In genomic region chr1:133276983-133277382, GRCm38 (mm10) we compare ENCODE assay signal across 25 mouse cellular contexts. TPM values are rescaled to one million over a fixed set of nuclear protein-coding genes. Genes with fewer than 3 reads are reported as not detected.
DNase-seq lines count a peak whose midpoint lies in the region; ATAC-seq and TF ChIP-seq lines count a peak whose summit lies in the region.
"Had no signal": no experiment of that assay in that cellular context is flagged by ENCODE, and none has a peak within 500 bp of the region (broad histone marks: within the 10 kb centered on the region; RNA-seq: fewer than 3 reads in every experiment).

No protein-coding gene starts in this region.

- no peak for TF ChIP-seq EP300 in liver, postnatal 0 days (IDR thresholded peaks at IDR 0.05; ENCODE audit: low read depth)

- no peak overlapping the region for H3K27ac ChIP-seq in forebrain, postnatal 0 days (ENCODE audit: low read depth, low read length)
- H3K27ac ChIP-seq in forebrain, embryonic 10.5 days, result no peak overlapping the region
- peak overlapping the region; percentile 44; the same call in 1 of the 2 replicates for H3K27ac ChIP-seq in kidney, embryonic 16.5 days (ENCODE audit: low read length)
- no peak overlapping the region for H3K27ac ChIP-seq in kidney, embryonic 14.5 days (ENCODE audit: low read depth, low read length)
- H3K27ac ChIP-seq in liver, postnatal 0 days (ENCODE audit: low read depth), result no peak overlapping the region
- H3K27ac ChIP-seq: embryonic facial prominence, embryonic 15.5 days; heart, embryonic 13.5 days; hindbrain, embryonic 15.5 days; liver, embryonic 12.5 days; lung, embryonic 15.5 days had no signal

- WGBS in forebrain, postnatal 0 days, result 74% methylated on average over 5 of the region's 5 CpGs
- WGBS in forebrain, embryonic 10.5 days, result 83% methylated on average over 5 of the region's 5 CpGs
- WGBS in kidney, embryonic 16.5 days, result 68% methylated on average over 5 of the region's 5 CpGs
- WGBS in kidney, embryonic 14.5 days, result 64% methylated on average over 5 of the region's 5 CpGs
- 54% methylated on average over 5 of the region's 5 CpGs for WGBS in liver, postnatal 0 days (ENCODE audit: insufficient replicate concordance)

- no peak overlapping the region for H3K4me3 ChIP-seq in forebrain, postnatal 0 days (ENCODE audit: low read depth, low read length)
- no peak overlapping the region for H3K4me3 ChIP-seq in forebrain, embryonic 10.5 days
- no peak overlapping the region for H3K4me3 ChIP-seq in kidney, embryonic 16.5 days (ENCODE audit: low read length)
- H3K4me3 ChIP-seq in kidney, embryonic 14.5 days (ENCODE audit: low read length), result no peak overlapping the region
- no peak overlapping the region for H3K4me3 ChIP-seq in liver, postnatal 0 days (ENCODE audit: low read depth, low read length)
- H3K4me3 ChIP-seq: embryonic facial prominence, embryonic 15.5 days; heart, embryonic 13.5 days; hindbrain, embryonic 15.5 days; liver, embryonic 12.5 days; lung, embryonic 15.5 days had no signal

- no peak for TF ChIP-seq CTCF in forebrain, postnatal 0 days (IDR thresholded peaks at IDR 0.05; ENCODE audit: low read depth)
- no peak for TF ChIP-seq CTCF in liver, postnatal 0 days (IDR thresholded peaks at IDR 0.05; ENCODE audit: low read depth)

- H3K27me3 ChIP-seq in forebrain, postnatal 0 days (ENCODE audit: insufficient read depth, low read length), result no peaks in the 10 kb centered on the region
- H3K27me3 ChIP-seq in forebrain, embryonic 10.5 days (ENCODE audit: poor library complexity, severe bottlenecking), result 0 out of 2 replicates have a peak, but pooled peaks cover 5% of the 10 kb centered on the region
- H3K27me3 ChIP-seq in kidney, embryonic 16.5 days (ENCODE audit: insufficient read depth, low read length), result no peaks in the 10 kb centered on the region
- H3K27me3 ChIP-seq in kidney, embryonic 14.5 days (ENCODE audit: control insufficient read depth, insufficient read depth, low read length), result no peaks in the 10 kb centered on the region
- H3K27me3 ChIP-seq in liver, postnatal 0 days (ENCODE audit: insufficient read depth, low read length), result no peaks in the 10 kb centered on the region
- H3K27me3 ChIP-seq: embryonic facial prominence, embryonic 15.5 days; heart, embryonic 13.5 days; hindbrain, embryonic 15.5 days; lung, embryonic 15.5 days had no signal

- ATAC-seq in forebrain, postnatal 0 days, result peak; percentile 54; the same call in 1 of the 2 replicates
- ATAC-seq in kidney, embryonic 16.5 days (ENCODE audit: low FRiP score, low TSS enrichment), result peak; percentile 44
- no peak for ATAC-seq in kidney, embryonic 14.5 days (ENCODE audit: low FRiP score, low TSS enrichment)
- ATAC-seq in liver, postnatal 0 days, result no peak
- ATAC-seq: forebrain, embryonic 14.5 days; liver, embryonic 12.5 days had no signal

- H3K9me3 ChIP-seq in forebrain, postnatal 0 days (ENCODE audit: low read length), result no peaks in the 10 kb centered on the region
- no peaks in the 10 kb centered on the region for H3K9me3 ChIP-seq in forebrain, embryonic 10.5 days
- no peaks in the 10 kb centered on the region for H3K9me3 ChIP-seq in kidney, embryonic 16.5 days (ENCODE audit: low read length)
- no peaks in the 10 kb centered on the region for H3K9me3 ChIP-seq in kidney, embryonic 14.5 days (ENCODE audit: control insufficient read depth, low read length)
- no peaks in the 10 kb centered on the region for H3K9me3 ChIP-seq in liver, postnatal 0 days (ENCODE audit: low read length)
- H3K9me3 ChIP-seq: embryonic facial prominence, embryonic 15.5 days; heart, embryonic 13.5 days; hindbrain, embryonic 15.5 days; liver, embryonic 12.5 days; lung, embryonic 15.5 days had no signal

- H3K4me2 ChIP-seq in forebrain, postnatal 0 days (ENCODE audit: low read depth), result no peak overlapping the region
- H3K4me2 ChIP-seq in kidney, embryonic 16.5 days (replicated peaks; ENCODE audit: low read depth, low read length), result no peak overlapping the region
- no peak overlapping the region for H3K4me2 ChIP-seq in kidney, embryonic 14.5 days (replicated peaks; ENCODE audit: low read depth, low read length)
- no peak overlapping the region for H3K4me2 ChIP-seq in liver, postnatal 0 days (ENCODE audit: low read depth, low read length)
- H3K4me2 ChIP-seq: embryonic facial prominence, embryonic 15.5 days; heart, embryonic 13.5 days; hindbrain, embryonic 15.5 days; liver, embryonic 12.5 days; lung, embryonic 15.5 days had no signal

- no peak for DNase-seq in forebrain, postnatal 0 days
- DNase-seq in forebrain, embryonic 10.5 days (ENCODE audit: extremely low spot score, low spot score), result no peak
- DNase-seq in 416B (ENCODE audit: low read depth) (peak; percentile 30), adipocyte (ENCODE audit: low spot score) (peak; percentile 47)
- DNase-seq in liver, postnatal 0 days, result no peak
- DNase-seq in testis, postnatal 10 days (ENCODE audit: low spot score), result no peak
- DNase-seq: cerebellum, adult 9-11 months; kidney, adult 18-20 months; left cerebral cortex, postnatal 4 days; right cerebral cortex, postnatal 25 days had no signal

- H3K4me1 ChIP-seq in forebrain, postnatal 0 days (ENCODE audit: insufficient read depth), result no peaks in the 10 kb centered on the region
- peaks cover 14% of the 10 kb centered on the region for H3K4me1 ChIP-seq in forebrain, embryonic 10.5 days
- H3K4me1 ChIP-seq in kidney, embryonic 16.5 days (ENCODE audit: insufficient read depth, low read length), result peaks cover 11% of the 10 kb centered on the region; the same call in 1 of the 2 replicates
- H3K4me1 ChIP-seq in kidney, embryonic 14.5 days (ENCODE audit: control insufficient read depth, insufficient read depth, low read length), result no peaks in the 10 kb centered on the region
- H3K4me1 ChIP-seq in liver, postnatal 0 days (ENCODE audit: insufficient read depth), result no peaks in the 10 kb centered on the region
- H3K4me1 ChIP-seq: embryonic facial prominence, embryonic 15.5 days; liver, embryonic 12.5 days had no signal

- no peak overlapping the region for H3K9ac ChIP-seq in forebrain, postnatal 0 days
- no peak overlapping the region for H3K9ac ChIP-seq in kidney, embryonic 16.5 days (replicated peaks; ENCODE audit: low read length)
- H3K9ac ChIP-seq in kidney, embryonic 14.5 days (ENCODE audit: low read depth, low read length), result no peak overlapping the region
- no peak overlapping the region for H3K9ac ChIP-seq in liver, postnatal 0 days (replicated peaks)
- H3K9ac ChIP-seq: embryonic facial prominence, embryonic 15.5 days; heart, embryonic 13.5 days; hindbrain, embryonic 15.5 days; liver, embryonic 12.5 days; lung, embryonic 15.5 days had no signal

- peaks cover 41% of the 10 kb centered on the region for H3K36me3 ChIP-seq in forebrain, postnatal 0 days (ENCODE audit: insufficient read depth)
- H3K36me3 ChIP-seq in forebrain, embryonic 10.5 days (replicated peaks), result peaks cover 83% of the 10 kb centered on the region
- H3K36me3 ChIP-seq in kidney, embryonic 16.5 days (ENCODE audit: insufficient read depth, low read length), result no peaks in the 10 kb centered on the region
- no peaks in the 10 kb centered on the region; the same call in 1 of the 2 replicates for H3K36me3 ChIP-seq in kidney, embryonic 14.5 days (ENCODE audit: control insufficient read depth, insufficient read depth, low read length)
- H3K36me3 ChIP-seq in liver, postnatal 0 days (replicated peaks; ENCODE audit: insufficient read depth, low read length), result no peaks in the 10 kb centered on the region; the same call in none of the 2 replicates
- H3K36me3 ChIP-seq: embryonic facial prominence, embryonic 15.5 days; lung, embryonic 15.5 days had no signal

RNA-seq across cellular contexts. Expression of gene Golt1a, which starts 32.6 kb away (rescaled TPM):
- 0.15 and 0.29 TPM in 2 replicates for total RNA-seq in forebrain, postnatal 0 days (2014; rRNA removed)
- 0.19 TPM in 1 of 2 replicates, not detected in the other for polyA plus RNA-seq in forebrain, postnatal 0 days (2015; fragmentation: Nextera tagmentation; extraction: Ambion mirVana)
- not detected in 2 replicates for polyA plus RNA-seq in forebrain, embryonic 10.5 days (2016; fragmentation: Nextera tagmentation; extraction: Ambion mirVana)
- 7.9 and 8.0 TPM in 2 replicates for polyA plus RNA-seq in kidney, embryonic 16.5 days (2015; fragmentation: Nextera tagmentation; extraction: Ambion mirVana)
- polyA plus RNA-seq in kidney, embryonic 14.5 days (2014; fragmentation: Nextera tagmentation; extraction: Ambion mirVana), result 2.6 and 6.1 TPM in 2 replicates
- polyA plus RNA-seq in liver, postnatal 0 days (2015; fragmentation: Nextera tagmentation; extraction: Ambion mirVana), result 30.8 and 41.9 TPM in 2 replicates
- total RNA-seq: granulocyte monocyte progenitor cell, adult 5-6 weeks; layer of hippocampus, adult 18-20 months; megakaryocyte progenitor cell, adult 5-6 weeks; midbrain, postnatal 0 days had no signal
- polyA plus RNA-seq: forebrain, embryonic 14.5 days; hindbrain, embryonic 15.5 days; midbrain, postnatal 0 days; neural tube, embryonic 11.5 days had no signal

RNA-seq across cellular contexts. Expression of gene Kiss1, which starts 44.7 kb away (rescaled TPM):
- not detected in 2 replicates for total RNA-seq in forebrain, postnatal 0 days (2014; rRNA removed)
- polyA plus RNA-seq in forebrain, postnatal 0 days (2015; fragmentation: Nextera tagmentation; extraction: Ambion mirVana), result not detected in 2 replicates
- not detected in 2 replicates for polyA plus RNA-seq in forebrain, embryonic 10.5 days (2016; fragmentation: Nextera tagmentation; extraction: Ambion mirVana)
- polyA plus RNA-seq in kidney, embryonic 16.5 days (2015; fragmentation: Nextera tagmentation; extraction: Ambion mirVana), result not detected in 2 replicates
- polyA plus RNA-seq in kidney, embryonic 14.5 days (2014; fragmentation: Nextera tagmentation; extraction: Ambion mirVana), result not detected in 2 replicates
- polyA plus RNA-seq in liver, postnatal 0 days (2015; fragmentation: Nextera tagmentation; extraction: Ambion mirVana), result not detected in 2 replicates
- total RNA-seq: granulocyte monocyte progenitor cell, adult 5-6 weeks; layer of hippocampus, adult 18-20 months; left cerebral cortex, adult 18-20 months; left cerebral cortex, postnatal 4 days; megakaryocyte progenitor cell, adult 5-6 weeks; midbrain, postnatal 0 days had no signal
- polyA plus RNA-seq: forebrain, embryonic 14.5 days; heart, embryonic 13.5 days; liver, embryonic 12.5 days; neural tube, embryonic 11.5 days; stomach, embryonic 16.5 days had no signal

Comparison
In these comparisons a context has a peak if more than half of its experiments do, and no peak if none do; other contexts are left out.
1. ATAC-seq: peak in forebrain, postnatal 0 days (single experiment) and kidney, embryonic 16.5 days (single experiment); none in kidney, embryonic 14.5 days (single experiment) and liver, postnatal 0 days (single experiment).
2. DNase-seq: peak in 416B (single experiment) and adipocyte (single experiment); none in forebrain, postnatal 0 days (single experiment), forebrain, embryonic 10.5 days (single experiment), liver, postnatal 0 days (single experiment) and testis, postnatal 10 days (single experiment).